Mouse (Mus musculus) heart, adult 18-20 months (tissue): ENCODE measurements around the gene Gm37240. TPM values are rescaled to one million over a fixed set of nuclear protein-coding genes. Genes with fewer than 3 reads are reported as not detected.
"Not testable (repeated sequence)": the region's sequence is repeated elsewhere in the genome, so short reads cannot be mapped to it uniquely, and the experiment has no call there.

Experiments used
- DNase-seq, 2 experiments: peaks; one replicate each; pipeline ENCODE4 v3.0.0; 2021 to 2022; ENCODE audit warnings: mixed read lengths in 1 of 2
- total RNA-seq, 2 experiments: library from RNA; stranded (reverse); gene quantifications; 2 replicates each; pipeline ENCODE4 v1.2.3; 2021

Gene Gm37240
- total RNA-seq, 2 experiments from 2014 or later, result 30.0 to 39.3 TPM

DNA sequence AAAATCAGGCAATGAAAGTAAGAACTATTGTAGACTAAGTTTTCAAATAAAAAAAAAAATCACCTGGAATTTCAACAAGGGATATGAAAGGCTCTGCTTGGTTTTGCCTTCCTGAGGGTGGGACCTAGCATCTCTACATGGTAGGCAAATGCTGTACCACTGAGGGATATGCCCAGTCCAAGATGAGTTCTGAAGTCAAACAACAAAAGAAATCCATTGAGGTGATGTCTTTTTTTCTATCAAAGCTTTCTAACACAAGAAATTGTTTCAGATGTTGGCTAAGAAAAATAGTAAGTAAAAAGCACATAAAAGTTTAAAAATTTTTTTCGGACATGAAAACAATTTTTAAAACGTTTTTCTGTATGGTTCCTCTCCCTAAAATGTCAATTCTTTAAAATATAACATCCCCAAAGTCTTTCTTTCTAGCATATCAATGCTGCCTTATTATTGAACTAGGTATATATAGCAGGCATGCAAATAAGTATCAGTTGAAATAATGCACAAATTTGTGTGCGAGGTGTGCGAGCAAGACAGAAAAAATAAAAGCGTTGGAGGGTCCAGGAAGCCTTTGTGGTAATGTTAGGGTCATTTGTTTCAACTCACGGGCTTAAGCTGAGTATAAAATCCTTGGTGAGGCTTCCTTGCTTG is 314.0 kb downstream of the Gm37240 start:
- DNase-seq, result no peak

DNA sequence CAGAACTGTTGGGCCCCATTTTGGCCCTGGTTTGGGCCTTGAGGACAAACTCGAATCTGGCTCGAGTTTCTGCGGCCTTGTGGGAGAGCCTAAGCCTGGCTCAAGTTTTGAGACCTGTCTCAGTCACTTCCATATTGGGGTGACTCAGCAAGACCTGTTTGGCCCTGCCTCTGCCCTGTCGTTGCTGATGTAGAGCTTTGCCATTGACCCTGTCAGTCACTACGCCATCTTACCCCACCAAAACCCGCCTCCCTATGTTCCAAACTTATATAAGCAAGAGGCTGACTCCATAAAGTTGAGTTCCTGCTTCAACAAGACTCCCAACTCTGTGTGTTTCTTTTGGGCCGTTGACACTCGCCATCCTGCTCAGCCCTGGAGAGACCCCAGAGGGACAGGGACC is 314.8 kb downstream of the Gm37240 start:
- not testable (repeated sequence) for DNase-seq

DNA sequence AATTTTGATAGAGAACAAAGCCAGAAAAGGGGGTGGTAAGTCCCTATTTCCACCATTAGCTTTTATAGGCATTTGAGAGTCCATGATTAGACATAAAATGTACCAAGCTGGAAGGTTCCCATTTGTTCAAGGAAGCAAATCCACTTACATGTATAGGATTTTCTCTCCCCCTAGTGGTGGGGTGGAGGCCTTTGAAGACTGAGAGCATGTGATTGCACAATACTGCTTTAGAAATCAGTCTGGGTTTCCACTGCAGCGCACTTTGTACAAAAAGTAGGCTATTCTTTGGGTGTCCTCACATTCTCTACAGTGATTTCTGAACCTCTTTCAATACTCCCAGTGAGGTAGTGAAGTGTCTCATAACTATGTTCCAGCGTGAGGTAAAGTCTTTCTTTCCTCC is 316.0 kb downstream of the Gm37240 start:
- peak; percentile 69 to 75 for DNase-seq

DNA sequence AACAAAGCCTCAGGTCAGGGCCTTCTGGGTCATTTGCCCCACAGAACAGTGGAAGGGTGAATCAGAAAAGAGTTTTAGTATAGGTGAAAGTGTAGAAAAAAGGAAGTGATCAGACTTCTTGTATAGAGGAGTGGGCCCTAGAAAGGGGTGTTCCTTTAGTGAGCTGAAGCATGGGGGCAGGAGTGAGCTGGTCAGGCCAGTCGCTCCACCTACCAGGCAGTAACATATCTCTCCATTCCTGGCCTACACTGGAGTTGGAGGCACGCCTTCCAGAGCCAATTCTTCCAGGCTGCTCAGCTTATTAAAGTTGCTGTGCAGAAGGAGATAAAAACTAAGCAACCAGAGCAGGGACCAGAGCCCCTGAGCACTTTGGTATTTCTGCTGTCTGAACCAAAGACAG is 322.7 kb downstream of the Gm37240 start:
- DNase-seq, result no peak

GRCm38 (mm10) chr3:85553731-85554277 is 333.5 kb downstream of the Gm37240 start:
- no peak for DNase-seq

DNA sequence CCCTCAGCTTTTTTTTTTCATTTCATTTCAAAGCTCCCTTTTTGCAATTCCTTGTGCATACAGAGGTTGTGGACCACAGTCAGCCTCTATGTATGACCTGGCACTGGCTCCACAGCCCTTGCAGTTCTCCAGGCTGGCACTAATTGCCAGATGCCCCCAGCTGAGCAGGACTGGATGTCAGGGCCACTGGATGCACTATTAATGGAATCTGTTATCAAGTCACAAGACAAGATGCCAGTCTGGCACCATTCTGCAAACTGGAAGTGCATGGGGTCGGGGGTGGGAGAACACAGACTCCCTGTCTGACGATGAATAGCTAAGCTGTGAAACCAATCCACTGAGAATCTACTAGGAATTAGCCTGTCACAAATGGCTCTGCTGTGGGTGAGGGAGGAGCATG is 336.0 kb downstream of the Gm37240 start:
- DNase-seq, result peak; percentile 63 to 80

DNA sequence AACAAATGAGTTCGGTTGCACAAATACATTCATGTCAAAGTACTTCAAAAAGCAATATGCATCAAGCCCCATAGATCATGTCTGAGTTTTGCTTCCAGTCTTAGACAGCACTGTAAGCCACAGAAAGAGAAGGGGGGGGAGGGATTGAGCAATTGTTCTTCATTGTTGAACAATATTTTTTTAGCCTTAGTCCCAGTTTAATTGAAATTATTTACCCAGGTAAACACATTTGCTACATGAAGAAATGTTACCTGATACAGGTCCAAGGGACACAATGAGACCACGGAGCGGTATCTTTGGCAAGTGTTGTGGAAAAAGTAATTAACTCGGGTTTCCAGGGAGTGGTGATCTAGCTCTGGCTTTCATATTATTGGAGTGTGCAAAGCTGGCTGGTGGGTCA is 337.0 kb downstream of the Gm37240 start:
- DNase-seq, result peak; percentile 19 to 39

GRCm38 (mm10) chr3:85543652-85544051 is 343.7 kb downstream of the Gm37240 start:
- no peak for DNase-seq

DNA sequence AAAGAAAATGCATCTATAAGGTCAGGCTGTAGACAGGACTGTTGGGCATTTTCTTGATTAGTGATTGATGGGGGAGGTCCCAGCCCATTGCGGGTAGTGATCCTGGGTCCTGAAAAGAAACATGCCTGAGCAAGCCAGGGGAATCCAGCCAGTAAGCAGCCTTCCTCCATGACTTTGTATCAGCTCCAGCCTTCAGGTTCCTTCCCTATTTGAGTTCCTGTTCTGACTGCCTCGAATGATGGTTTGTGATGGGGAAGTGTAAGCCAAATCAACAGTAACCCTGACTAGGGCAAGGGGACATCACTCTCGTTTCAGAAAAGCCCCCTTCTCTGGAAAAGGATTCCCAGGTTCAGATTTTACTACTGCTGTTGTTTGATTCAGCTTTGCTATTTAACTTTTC is 344.6 kb downstream of the Gm37240 start:
- no peak for DNase-seq

DNA sequence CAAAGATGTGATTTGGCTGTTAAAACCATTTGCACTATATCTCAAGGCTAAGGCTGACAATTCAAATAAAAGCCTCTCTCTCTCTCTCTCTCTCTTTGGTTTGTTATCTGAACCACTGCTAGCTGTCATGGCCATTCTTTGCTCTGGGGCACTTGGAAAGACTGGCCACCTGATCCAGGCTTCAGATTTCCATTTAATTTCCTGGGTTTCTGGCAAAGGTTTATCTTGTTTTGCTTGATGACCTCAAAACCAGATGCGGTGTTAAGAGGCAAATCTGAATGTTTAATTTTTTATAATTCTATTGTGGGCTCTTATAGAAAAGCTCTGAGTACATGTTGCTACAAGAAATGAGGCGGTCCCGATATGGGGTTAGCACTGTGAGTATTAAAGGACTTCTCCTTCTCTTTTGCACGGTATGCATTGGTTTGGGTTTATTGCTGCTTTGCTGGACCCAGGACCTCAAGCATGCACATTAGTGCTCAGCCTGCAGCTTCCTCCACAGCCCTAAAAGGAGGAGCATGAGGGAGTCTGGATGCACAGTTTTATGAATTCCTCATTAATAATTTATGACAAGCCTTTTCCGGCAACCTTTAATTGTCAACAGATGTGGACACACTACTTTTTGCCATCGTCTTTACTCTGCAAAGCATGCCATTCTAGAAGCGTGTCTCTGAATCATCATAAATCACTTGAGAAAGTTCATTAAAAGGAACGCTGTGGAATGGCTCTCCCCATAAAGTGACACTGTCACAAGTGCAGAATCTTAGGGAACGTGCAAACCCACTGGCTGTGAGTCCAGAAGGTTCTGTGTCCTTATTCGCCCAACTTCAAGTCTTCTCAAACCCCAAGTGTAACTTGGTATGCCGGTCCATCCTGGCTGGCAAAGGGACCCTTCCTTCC is 351.4 kb downstream of the Gm37240 start:
- no peak for DNase-seq

- no peak for DNase-seq
Observed at GRCm38 (mm10) chr3:85535042-85535441, 352.3 kb downstream of the Gm37240 start.

- peak; percentile 33 to 37 for DNase-seq
Observed at GRCm38 (mm10) chr3:85532376-85532775, 354.9 kb downstream of the Gm37240 start.

DNA sequence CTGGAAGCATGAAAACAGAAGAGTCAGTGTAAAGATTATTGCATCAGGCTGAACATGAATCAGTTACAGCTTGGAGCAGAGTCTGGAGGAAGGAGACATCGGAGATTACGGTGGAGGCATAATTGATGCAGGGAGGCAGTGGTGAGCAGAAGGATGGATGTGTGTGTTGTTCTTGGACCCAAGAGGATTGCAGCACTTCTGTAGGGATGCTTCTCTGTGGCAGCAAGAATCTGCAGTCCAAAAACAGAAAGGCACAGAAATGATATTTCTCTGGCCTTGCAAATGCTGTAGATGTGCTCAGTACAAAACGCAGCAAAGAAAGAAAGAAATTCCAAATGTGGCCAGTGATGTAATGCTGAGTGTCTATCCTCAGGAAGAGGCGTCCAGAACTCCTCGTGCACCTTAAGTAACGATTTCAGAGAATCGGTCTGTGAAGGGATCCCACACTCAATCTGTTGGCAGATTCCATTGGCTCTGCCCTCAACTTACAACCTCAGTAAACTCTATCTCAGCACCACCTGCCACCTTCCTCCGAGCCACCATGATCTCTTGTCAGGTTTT is 356.6 kb downstream of the Gm37240 start:
- DNase-seq, result no peak

DNA sequence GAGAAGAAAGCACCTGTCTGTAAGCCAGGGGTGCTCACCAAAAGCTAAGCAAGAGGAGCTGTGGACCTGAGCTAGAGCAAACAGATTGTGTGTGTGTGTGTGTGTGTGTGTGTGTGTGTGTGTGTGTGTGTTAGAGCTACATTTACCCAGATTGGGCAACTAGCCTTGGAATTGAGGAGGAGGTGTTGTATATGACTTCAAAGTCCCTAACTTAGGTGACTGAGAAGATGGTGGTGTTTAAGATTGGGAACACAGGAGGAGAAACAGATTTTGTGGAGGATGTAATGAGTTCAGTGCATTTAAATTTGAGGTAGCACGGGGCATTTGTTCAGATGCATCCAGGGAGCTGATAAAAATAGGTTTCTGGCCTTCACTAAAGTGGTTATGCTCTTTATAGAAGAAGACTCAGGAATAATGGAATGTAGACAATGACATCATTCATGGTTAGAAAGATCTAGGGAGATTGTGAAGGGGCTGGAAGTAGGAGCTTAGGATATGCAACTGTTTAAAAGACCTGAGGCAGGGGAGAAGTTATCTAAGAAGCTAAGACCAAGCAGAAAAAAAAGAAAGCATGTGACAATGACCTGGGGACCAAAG is 365.9 kb downstream of the Gm37240 start:
- no peak for DNase-seq

- DNase-seq, result peak; percentile 54 to 80
Observed at GRCm38 (mm10) chr3:85518668-85519067, 368.6 kb downstream of the Gm37240 start.

- DNase-seq, result peak; percentile 79 to 86
Observed at GRCm38 (mm10) chr3:85518072-85518471, 369.2 kb downstream of the Gm37240 start.

DNA sequence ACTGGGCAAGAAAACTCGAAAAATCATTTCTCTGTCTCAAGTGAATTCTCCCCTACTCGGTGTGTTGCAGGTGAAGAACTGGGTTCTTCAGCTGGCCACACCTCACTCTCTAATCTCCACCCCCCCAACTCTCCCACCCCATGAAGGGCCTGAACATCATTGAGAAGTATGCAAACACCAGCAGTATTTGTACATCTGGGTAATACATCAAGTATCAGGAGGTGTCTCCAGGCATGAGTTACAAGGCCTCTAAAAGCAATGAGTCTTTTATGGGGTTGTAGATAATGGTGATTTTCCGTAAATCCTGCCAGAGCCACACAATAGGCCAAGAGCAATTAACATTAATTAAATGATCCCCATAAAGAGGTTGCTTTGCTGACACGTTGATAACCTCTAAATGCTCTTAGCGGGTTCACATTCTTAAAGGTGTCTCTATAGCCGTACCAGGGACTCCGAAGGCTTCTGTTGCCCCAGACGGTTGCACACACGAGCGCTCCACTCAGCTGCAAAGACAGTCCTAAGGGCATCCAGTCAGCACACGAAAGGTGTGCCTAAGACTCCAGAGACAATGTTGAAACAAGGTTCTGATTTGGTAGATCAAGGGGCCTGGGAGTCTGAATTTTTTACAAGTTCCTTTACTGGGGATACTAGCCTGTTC is 370.4 kb downstream of the Gm37240 start:
- DNase-seq, result no peak

DNA sequence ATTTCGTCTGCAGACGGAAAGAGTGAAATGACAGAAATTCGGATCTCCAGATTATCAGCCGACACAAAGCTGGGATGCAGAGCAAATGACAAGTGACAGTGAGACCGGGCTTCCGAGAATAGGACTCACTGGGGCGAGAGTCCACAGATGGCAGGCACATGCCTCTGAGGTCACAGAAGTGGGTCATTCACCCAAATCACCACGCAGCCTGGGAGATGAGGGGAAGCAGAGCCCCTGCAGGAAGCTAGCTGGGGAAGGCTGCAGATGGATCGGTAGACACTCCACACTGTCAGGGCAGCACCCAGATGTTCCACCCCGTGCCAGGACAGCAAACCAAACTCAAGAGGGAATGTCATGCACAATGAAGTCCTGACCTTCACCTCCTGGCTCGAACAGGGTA is 372.6 kb downstream of the Gm37240 start:
- peak; percentile 22 to 29 for DNase-seq

GRCm38 (mm10) chr3:85508717-85509279 is 378.5 kb downstream of the Gm37240 start:
- DNase-seq, result no peak

DNA sequence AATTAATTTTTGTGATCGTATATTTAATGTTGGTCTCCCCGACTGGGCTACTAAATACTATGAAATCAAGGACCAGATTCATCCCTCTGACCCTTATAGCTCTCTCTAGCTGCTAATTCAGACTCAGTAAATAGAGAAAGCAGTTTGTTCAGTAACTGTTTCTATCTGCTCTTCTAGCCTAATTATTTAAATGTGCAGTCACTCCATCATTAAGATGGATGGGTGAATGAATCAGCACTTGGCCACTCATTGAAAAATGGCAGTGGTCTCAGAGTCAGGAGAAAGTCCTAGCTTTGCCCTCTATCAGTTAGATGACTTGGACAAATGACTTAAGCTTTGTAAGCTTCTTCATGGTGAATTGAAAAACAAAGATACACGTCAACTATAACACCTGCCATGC is 387.2 kb downstream of the Gm37240 start:
- no peak for DNase-seq

- DNase-seq, result no peak
Observed at GRCm38 (mm10) chr3:85496146-85496545, 391.2 kb downstream of the Gm37240 start.

GRCm38 (mm10) chr3:85493796-85494195 is 393.5 kb downstream of the Gm37240 start:
- DNase-seq, result no peak
